Mouse (Mus musculus) thymus, adult 2 months (tissue): ENCODE results near the gene 2410004B18Rik.

Experiments
- CTCF ChIP-seq: fragments of 200-500 bp; IDR thresholded peaks from 2 replicates; pipeline ENCODE4 v1.5.1; 2012; ENCODE audit warnings: mild to moderate bottlenecking, control low read depth, low read length, moderate library complexity, borderline replicate concordance; ENCODE audit not compliant: control insufficient read depth, poor library complexity, insufficient read depth; ENCODE audit errors: extremely low read depth
- POLR2A ChIP-seq: fragments of 200-500 bp; IDR thresholded peaks from 2 replicates; pipeline ENCODE4 v1.6.1; 2012; ENCODE audit warnings: mild to moderate bottlenecking, low read length, control low read depth, moderate library complexity; ENCODE audit not compliant: control insufficient read depth, poor library complexity, insufficient read depth; ENCODE audit errors: extremely low read depth

DNA sequence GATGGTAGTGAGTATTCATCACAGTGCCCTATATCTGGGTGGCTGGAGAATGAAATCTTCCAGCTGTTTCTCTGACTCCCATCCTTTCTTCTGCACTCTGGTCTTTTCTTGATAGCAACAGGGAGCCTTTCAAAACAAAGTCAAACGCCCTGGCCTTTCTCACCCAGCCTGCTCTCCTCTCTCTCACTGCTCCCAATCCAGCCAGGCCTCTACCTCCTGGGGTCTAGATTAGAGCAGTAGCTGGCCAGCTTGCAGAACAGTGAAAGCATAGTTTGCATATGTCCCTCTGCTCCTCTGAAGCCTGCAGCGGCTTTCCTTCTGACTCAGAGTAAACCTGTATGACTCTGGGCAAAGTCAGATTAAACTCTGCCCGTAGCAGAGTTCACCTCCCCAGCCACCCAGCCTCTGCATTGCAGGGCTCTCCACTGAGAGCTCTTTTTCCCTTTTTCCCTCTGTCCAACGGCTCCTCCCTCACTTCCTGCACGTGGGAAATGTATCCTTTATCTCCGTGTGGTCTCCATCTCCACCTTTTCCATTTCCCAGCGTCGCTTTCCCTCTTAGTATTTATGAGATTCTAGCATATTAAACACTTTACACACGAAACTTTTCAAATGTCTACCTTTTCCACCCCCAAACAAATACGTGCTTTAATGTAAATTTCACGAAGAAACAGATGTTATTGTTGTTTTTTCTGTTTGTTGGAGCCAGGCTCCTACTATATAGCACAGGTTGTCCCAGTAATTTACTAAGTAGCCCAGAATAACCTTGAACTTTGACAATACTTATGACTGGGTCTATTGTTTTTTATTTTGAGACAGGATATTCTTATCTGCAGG is 15.6 kb upstream of the 2410004B18Rik start, which contains the start of gene Bcl10:
- no peak for TF ChIP-seq CTCF
- TF ChIP-seq POLR2A = no peak
